Comparison of ENCODE assay signal across 14 mouse cellular contexts in the genomic region with DNA sequence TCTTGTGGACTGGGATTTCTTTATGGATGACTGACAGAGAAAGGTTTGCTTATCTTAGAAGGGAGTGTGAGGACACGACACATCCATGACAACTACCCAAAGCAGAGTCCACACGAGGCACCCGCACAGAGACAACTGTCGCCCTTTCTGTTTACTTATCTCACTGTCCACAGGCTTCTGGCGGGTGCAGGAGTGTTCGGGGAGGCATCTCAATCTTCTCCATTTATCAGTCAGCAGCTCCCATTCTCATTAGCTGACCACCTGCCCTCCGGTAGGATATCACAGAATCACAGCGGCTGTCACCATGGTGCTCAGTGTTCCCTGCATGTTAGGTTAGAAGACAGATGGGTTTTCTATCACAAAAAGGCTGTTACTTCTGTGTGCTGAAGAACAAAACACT. TPM values are rescaled to one million over a fixed set of nuclear protein-coding genes. Genes with fewer than 3 reads are reported as not detected.
DNase-seq lines count a peak whose midpoint lies in the region; ATAC-seq and TF ChIP-seq lines count a peak whose summit lies in the region.
"Had no signal": no experiment of that assay in that cellular context is flagged by ENCODE, and none has a peak within 500 bp of the region (broad histone marks: within the 10 kb centered on the region; RNA-seq: fewer than 3 reads in every experiment).

No protein-coding gene starts in this region.

- no peaks in the 10 kb centered on the region for H3K27me3 ChIP-seq in hindbrain, embryonic 12.5 days
- no peaks in the 10 kb centered on the region for H3K27me3 ChIP-seq in hindbrain, embryonic 13.5 days
- H3K27me3 ChIP-seq in liver, embryonic 16.5 days (ENCODE audit: control insufficient read depth, insufficient read depth, low read depth, low read length): no peaks in the 10 kb centered on the region
- H3K27me3 ChIP-seq: CH12.LX; embryonic facial prominence, embryonic 13.5 days; limb, embryonic 15.5 days had no signal

- no peak for TF ChIP-seq CTCF in layer of hippocampus, adult 2 months (conservative IDR thresholded peaks at IDR 0.05)

- H3K27ac ChIP-seq in hindbrain, embryonic 12.5 days: no peak overlapping the region
- H3K27ac ChIP-seq in hindbrain, embryonic 13.5 days: no peak overlapping the region
- H3K27ac ChIP-seq in layer of hippocampus, adult 2 months: peak overlapping the region; percentile 50; the same call in 1 of the 2 replicates
- no peak overlapping the region for H3K27ac ChIP-seq in liver, embryonic 16.5 days (ENCODE audit: low read length)
- H3K27ac ChIP-seq: embryonic facial prominence, embryonic 13.5 days; limb, embryonic 15.5 days; macrophage had no signal

- H3K9ac ChIP-seq in hindbrain, embryonic 12.5 days: no peak overlapping the region
- H3K9ac ChIP-seq in hindbrain, embryonic 13.5 days: no peak overlapping the region
- H3K9ac ChIP-seq in liver, embryonic 16.5 days (ENCODE audit: low read depth, low read length): no peak overlapping the region
- H3K9ac ChIP-seq: embryonic facial prominence, embryonic 13.5 days; limb, embryonic 15.5 days had no signal

- DNase-seq in cerebellum, postnatal 10 days: peak; percentile 87 to 90
- peak; percentile 20 to 22 for DNase-seq in layer of hippocampus, adult 2 months (ENCODE audit: low spot score in 2 of 2)
- DNase-seq in left cerebral cortex, adult 18-20 months (ENCODE audit: low spot score in 2 of 2): no peak
- DNase-seq in left cerebral cortex, postnatal 14 days (ENCODE audit: low spot score in 2 of 2): no peak
- DNase-seq: gastrocnemius, postnatal 14 days; kidney, postnatal 36 days had no signal

- no peaks in the 10 kb centered on the region for H3K9me3 ChIP-seq in hindbrain, embryonic 12.5 days (replicated peaks)
- no peaks in the 10 kb centered on the region for H3K9me3 ChIP-seq in hindbrain, embryonic 13.5 days
- H3K9me3 ChIP-seq in liver, embryonic 16.5 days (replicated peaks; ENCODE audit: control insufficient read depth, low read length): no peaks in the 10 kb centered on the region
- H3K9me3 ChIP-seq: embryonic facial prominence, embryonic 13.5 days; limb, embryonic 15.5 days had no signal

- 0 out of 2 replicates have a peak, but pooled peaks have one; percentile 40 for ATAC-seq in hindbrain, embryonic 12.5 days (ENCODE audit: low FRiP score)
- ATAC-seq in hindbrain, embryonic 13.5 days (ENCODE audit: low FRiP score): no peak
- ATAC-seq in liver, embryonic 16.5 days (ENCODE audit: low read depth): peak; percentile 43
- ATAC-seq: forebrain, embryonic 14.5 days had no signal

- 52% methylated on average over 8 of the region's 8 CpGs for WGBS in hindbrain, embryonic 12.5 days
- 61% methylated on average over 8 of the region's 8 CpGs for WGBS in hindbrain, embryonic 13.5 days
- 18% methylated on average over 8 of the region's 8 CpGs for WGBS in liver, embryonic 16.5 days (ENCODE audit: insufficient replicate concordance)

- intact Hi-C loops in left cerebral cortex, postnatal 14 days (cut with DNase I): no loop called here

- H3K4me3 ChIP-seq in hindbrain, embryonic 12.5 days: no peak overlapping the region
- no peak overlapping the region for H3K4me3 ChIP-seq in hindbrain, embryonic 13.5 days
- no peak overlapping the region for H3K4me3 ChIP-seq in layer of hippocampus, adult 2 months
- H3K4me3 ChIP-seq in liver, embryonic 16.5 days (ENCODE audit: low read depth, low read length): no peak overlapping the region
- H3K4me3 ChIP-seq: embryonic facial prominence, embryonic 13.5 days; limb, embryonic 15.5 days had no signal

- no peaks in the 10 kb centered on the region for H3K36me3 ChIP-seq in hindbrain, embryonic 12.5 days
- H3K36me3 ChIP-seq in hindbrain, embryonic 13.5 days: no peaks in the 10 kb centered on the region
- no peaks in the 10 kb centered on the region for H3K36me3 ChIP-seq in liver, embryonic 16.5 days (ENCODE audit: control insufficient read depth, insufficient read depth)
- H3K36me3 ChIP-seq: embryonic facial prominence, embryonic 13.5 days; limb, embryonic 15.5 days had no signal

- H3K4me2 ChIP-seq in hindbrain, embryonic 12.5 days (replicated peaks): no peak overlapping the region
- H3K4me2 ChIP-seq in hindbrain, embryonic 13.5 days: no peak overlapping the region
- H3K4me2 ChIP-seq in liver, embryonic 16.5 days (ENCODE audit: low read depth, low read length): no peak overlapping the region
- H3K4me2 ChIP-seq: embryonic facial prominence, embryonic 13.5 days; limb, embryonic 15.5 days had no signal

- no peaks in the 10 kb centered on the region for H3K4me1 ChIP-seq in hindbrain, embryonic 12.5 days
- H3K4me1 ChIP-seq in hindbrain, embryonic 13.5 days (replicated peaks): no peaks in the 10 kb centered on the region
- no peaks in the 10 kb centered on the region for H3K4me1 ChIP-seq in liver, embryonic 16.5 days (ENCODE audit: control insufficient read depth, low read depth, low read length)
- H3K4me1 ChIP-seq: embryonic facial prominence, embryonic 13.5 days; limb, embryonic 15.5 days had no signal

RNA-seq across cellular contexts. Expression of a gene that starts 31.1 kb away (rescaled TPM):
- 418 and 421 TPM in 2 replicates for polyA plus RNA-seq in hindbrain, embryonic 12.5 days (2016; fragmentation: Nextera tagmentation; extraction: Ambion mirVana)
- 579 and 605 TPM in 2 replicates for polyA plus RNA-seq in hindbrain, embryonic 13.5 days (2015; fragmentation: Nextera tagmentation; extraction: Ambion mirVana)
- total RNA-seq in layer of hippocampus, adult 2 months (2021): 100 to 1,000 TPM; 686 to 738 TPM
- 129 and 141 TPM in 2 replicates for polyA plus RNA-seq in liver, embryonic 16.5 days (2015; fragmentation: Nextera tagmentation; extraction: Ambion mirVana)
- total RNA-seq in left cerebral cortex, adult 18-20 months (2021): 1,000 to 10,000 TPM in 1 of 2 experiments, 100 to 1,000 TPM in 1; 988 to 1,092 TPM
- 100 to 1,000 TPM; 779 to 807 TPM for total RNA-seq in left cerebral cortex, postnatal 14 days (2021)

Comparison
In these comparisons a context has a peak if more than half of its experiments do, and no peak if none do; other contexts are left out.
1. DNase-seq: peak in cerebellum, postnatal 10 days (2 of 2) and layer of hippocampus, adult 2 months (2 of 2); none in left cerebral cortex, adult 18-20 months (0 of 2) and left cerebral cortex, postnatal 14 days (0 of 2).